Mouse (Mus musculus) gastrocnemius, adult 8-10 months (tissue): ENCODE data around the gene Ublcp1. TPM values are rescaled to one million over a fixed set of nuclear protein-coding genes. Genes with fewer than 3 reads are reported as not detected.
"Not testable (repeated sequence)": the region's sequence is repeated elsewhere in the genome, so short reads cannot be mapped to it uniquely, and the experiment has no call there.

Experiments used
- DNase-seq, 2 experiments: peaks; one replicate each; pipeline ENCODE4 v3.0.0; 2022; ENCODE audit warnings: low spot score in 2 of 2
- total RNA-seq, 4 experiments: library from RNA; stranded (reverse); gene quantifications; 2 replicates each; pipeline ENCODE4 v1.2.4; 2022

Ublcp1 gene
- total RNA-seq, 4 experiments from 2014 or later, result 23.6 to 31.7 (median 24.5) TPM

GRCm38 (mm10) chr11:44494643-44495323 lies 24.5 kb upstream of the Ublcp1 start:
- no peak for DNase-seq

- DNase-seq, result no peak
These were observed 18.8 kb upstream of the Ublcp1 start for GRCm38 (mm10) chr11:44489117-44489516.

GRCm38 (mm10) chr11:44485089-44485736 lies 14.9 kb upstream of the Ublcp1 start:
- DNase-seq, result no peak

- no peak for DNase-seq
These were observed 9.9 kb upstream of the Ublcp1 start for GRCm38 (mm10) chr11:44480246-44480645.

GRCm38 (mm10) chr11:44478382-44478781 lies 8.1 kb upstream of the Ublcp1 start:
- no peak for DNase-seq

- no peak for DNase-seq
These were observed 6.1 kb upstream of the Ublcp1 start for GRCm38 (mm10) chr11:44476445-44476844.

GRCm38 (mm10) chr11:44475467-44475866 lies 5.2 kb upstream of the Ublcp1 start:
- DNase-seq, result no peak

- no peak for DNase-seq
These were observed 1.2 kb upstream of the Ublcp1 start for GRCm38 (mm10) chr11:44471337-44471995.

GRCm38 (mm10) chr11:44469646-44470431 lies 459 bp downstream of the Ublcp1 start:
- no peak for DNase-seq

- no peak for DNase-seq
These were observed 1.9 kb downstream of the Ublcp1 start for GRCm38 (mm10) chr11:44468306-44468790.

- DNase-seq, result no peak
These were observed 3.3 kb downstream of the Ublcp1 start for GRCm38 (mm10) chr11:44466949-44467442.

- DNase-seq, result no peak
These were observed 8.8 kb downstream of the Ublcp1 start for GRCm38 (mm10) chr11:44461493-44461892.

- peak in 1 of 2 experiments; percentile 10 for DNase-seq
These were observed 16.9 kb downstream of the Ublcp1 start for GRCm38 (mm10) chr11:44453423-44453822.

- DNase-seq, result not testable (repeated sequence)
These were observed 18.3 kb downstream of the Ublcp1 start for GRCm38 (mm10) chr11:44452016-44452415.

- DNase-seq, result no peak
These were observed 19.3 kb downstream of the Ublcp1 start for GRCm38 (mm10) chr11:44451046-44451445.

GRCm38 (mm10) chr11:44437786-44438185 lies 32.5 kb downstream of the Ublcp1 start:
- DNase-seq, result no peak

GRCm38 (mm10) chr11:44430036-44430435 lies 40.3 kb downstream of the Ublcp1 start:
- no peak for DNase-seq

- DNase-seq, result no peak
These were observed 42.3 kb downstream of the Ublcp1 start for GRCm38 (mm10) chr11:44427951-44428350.

GRCm38 (mm10) chr11:44425626-44426025 lies 44.7 kb downstream of the Ublcp1 start:
- DNase-seq, result no peak

- DNase-seq, result no peak
These were observed 45.3 kb downstream of the Ublcp1 start for GRCm38 (mm10) chr11:44425006-44425405.

GRCm38 (mm10) chr11:44423955-44424354 lies 46.3 kb downstream of the Ublcp1 start:
- DNase-seq, result no peak
